In the genomic region with DNA sequence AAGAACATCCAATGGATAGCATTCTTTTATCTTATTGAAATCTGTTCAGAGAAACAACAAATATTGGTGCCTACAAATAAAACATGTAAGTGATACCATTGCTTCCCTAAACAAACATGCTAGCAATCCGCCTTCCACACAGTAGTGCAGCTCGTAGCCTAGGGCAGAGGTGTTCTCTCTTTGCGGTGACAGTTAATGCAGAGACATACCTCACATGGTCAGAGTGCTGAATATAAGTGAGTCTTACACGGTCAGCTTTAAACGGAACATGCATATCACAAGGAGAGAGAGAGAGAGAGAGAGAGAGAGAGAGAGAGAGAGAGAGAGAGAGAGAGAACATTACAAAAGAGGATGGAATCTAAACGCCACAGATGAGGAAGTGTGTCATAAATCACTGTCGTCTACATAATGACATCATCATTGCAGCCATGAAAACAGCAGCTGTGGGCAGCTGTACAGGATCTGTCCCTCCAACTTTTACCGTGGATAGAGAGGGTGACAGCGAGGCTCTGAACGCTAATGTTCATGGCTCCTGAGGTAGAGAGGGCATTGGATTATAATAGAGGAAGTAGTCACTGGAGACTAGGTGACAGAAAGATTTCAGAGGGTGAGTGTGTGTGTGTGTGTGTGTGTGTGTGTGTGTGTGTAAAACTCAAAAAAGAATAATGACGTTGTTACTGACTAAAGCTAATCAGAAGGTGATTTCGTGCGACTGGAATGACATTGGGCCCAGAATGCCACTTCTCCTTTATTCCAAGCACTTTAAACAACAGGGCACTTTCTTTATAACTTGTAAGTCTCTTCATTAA, we compare ENCODE assay signal across 11 mouse cellular contexts. TPM values are rescaled to one million over a fixed set of nuclear protein-coding genes. Genes with fewer than 3 reads are reported as not detected.
DNase-seq lines count a peak whose midpoint lies in the region; ATAC-seq and TF ChIP-seq lines count a peak whose summit lies in the region.
"Had no signal": no experiment of that assay in that cellular context is flagged by ENCODE, and none has a peak within 500 bp of the region (broad histone marks: within the 10 kb centered on the region; RNA-seq: fewer than 3 reads in every experiment).

No protein-coding gene starts in this region.

- H3K36me3 ChIP-seq in heart, postnatal 0 days (replicated peaks; ENCODE audit: control insufficient read depth, insufficient read depth, low read length), result peaks cover 15% of the 10 kb centered on the region
- peaks cover 11% of the 10 kb centered on the region for H3K36me3 ChIP-seq in lung, embryonic 16.5 days (ENCODE audit: control insufficient read depth, insufficient read depth, low read length)

- no peak for DNase-seq in heart, postnatal 0 days (ENCODE audit: low spot score)
- DNase-seq in heart, adult 18-20 months, result no peak
- DNase-seq in lung, adult 18-20 months, result no peak
- DNase-seq in Muller cell, postnatal 12 days (ENCODE audit: inconsistent ontology term), result no peak
- no peak for DNase-seq in gastrocnemius, postnatal 36 days

- no peak overlapping the region for H3K4me3 ChIP-seq in heart, postnatal 0 days (ENCODE audit: low read depth, low read length)
- no peak overlapping the region for H3K4me3 ChIP-seq in lung, embryonic 16.5 days (ENCODE audit: low read length)
- H3K4me3 ChIP-seq: midbrain, embryonic 10.5 days had no signal

- peak; percentile 43; the same call in 1 of the 2 replicates for ATAC-seq in heart, postnatal 0 days (ENCODE audit: insufficient read depth, low read depth)
- ATAC-seq in lung, embryonic 16.5 days (ENCODE audit: low read depth), result peak; percentile 92
- ATAC-seq in granulocyte monocyte progenitor cell, adult 5-6 weeks (replicated peaks; ENCODE audit: poor library complexity, severe bottlenecking), result peak; percentile 97
- ATAC-seq in neutrophil, adult 5-6 weeks (ENCODE audit: extremely low read depth, insufficient number of reproducible peaks, low FRiP score, poor library complexity, severe bottlenecking), result peak; percentile 81
- ATAC-seq: forebrain, embryonic 14.5 days; inflammation-experienced regulatory T-cells, adult 6 months had no signal

- H3K27ac ChIP-seq in heart, postnatal 0 days (ENCODE audit: low read depth), result peak overlapping the region; percentile 63
- no peak overlapping the region for H3K27ac ChIP-seq in lung, embryonic 16.5 days (ENCODE audit: low read length)
- H3K27ac ChIP-seq: midbrain, embryonic 10.5 days had no signal

- no peak overlapping the region for H3K9ac ChIP-seq in heart, postnatal 0 days (replicated peaks; ENCODE audit: low read depth, low read length)
- no peak overlapping the region for H3K9ac ChIP-seq in lung, embryonic 16.5 days (ENCODE audit: low read length)

- WGBS in heart, postnatal 0 days, result 37% methylated on average over 13 of the region's 13 CpGs
- WGBS in lung, embryonic 16.5 days, result 41% methylated on average over 13 of the region's 13 CpGs

- intact Hi-C loops in gastrocnemius, postnatal 36 days (cut with DNase I), result no loop called here

- TF ChIP-seq CTCF in heart, postnatal 0 days (IDR thresholded peaks at IDR 0.05; ENCODE audit: low read depth), result no peak

- TF ChIP-seq EP300 in heart, postnatal 0 days (IDR thresholded peaks at IDR 0.05; ENCODE audit: low read depth), result no peak

- no peak overlapping the region for H3K4me2 ChIP-seq in heart, postnatal 0 days (ENCODE audit: low read depth, low read length)
- H3K4me2 ChIP-seq in lung, embryonic 16.5 days (ENCODE audit: low read depth, low read length), result no peak overlapping the region

- no peaks in the 10 kb centered on the region for H3K9me3 ChIP-seq in heart, postnatal 0 days (replicated peaks; ENCODE audit: control insufficient read depth, low read length)
- no peaks in the 10 kb centered on the region for H3K9me3 ChIP-seq in lung, embryonic 16.5 days (ENCODE audit: control insufficient read depth, low read length)
- H3K9me3 ChIP-seq: midbrain, embryonic 10.5 days had no signal

- H3K4me1 ChIP-seq in heart, postnatal 0 days (ENCODE audit: control insufficient read depth, insufficient read depth), result peaks cover 11% of the 10 kb centered on the region; the same call in 1 of the 2 replicates
- peaks cover 11% of the 10 kb centered on the region for H3K4me1 ChIP-seq in lung, embryonic 16.5 days (replicated peaks; ENCODE audit: control insufficient read depth, insufficient read depth, low read length)
- H3K4me1 ChIP-seq: midbrain, embryonic 10.5 days had no signal

- no peaks in the 10 kb centered on the region for H3K27me3 ChIP-seq in heart, postnatal 0 days (ENCODE audit: control insufficient read depth, insufficient read depth, low read length)
- no peaks in the 10 kb centered on the region for H3K27me3 ChIP-seq in lung, embryonic 16.5 days (ENCODE audit: control insufficient read depth, insufficient read depth, low read depth, low read length)

RNA-seq across cellular contexts. Expression of gene Atp2b1, which starts 52.4 kb away (rescaled TPM):
- 28.3 and 37.7 TPM in 2 replicates for total RNA-seq in heart, postnatal 0 days (2014; rRNA removed; ENCODE audit: low replicate concordance)
- polyA plus RNA-seq in heart, postnatal 0 days (2015; fragmentation: Nextera tagmentation; extraction: Ambion mirVana), result 64.8 and 67.0 TPM in 2 replicates
- total RNA-seq in heart, adult 18-20 months (2021), result 10 to 100 TPM; 61.2 to 61.4 TPM
- polyA plus RNA-seq in lung, embryonic 16.5 days (2015; fragmentation: Nextera tagmentation; extraction: Ambion mirVana), result 202 and 205 TPM in 2 replicates
- 32.1 and 40.7 TPM in 2 replicates for total RNA-seq in granulocyte monocyte progenitor cell, adult 5-6 weeks (2014; fragmentation: Nextera tagmentation)
- total RNA-seq in granulocyte monocyte progenitor cell, adult 5-6 weeks (2017), result 54.3 and 61.8 TPM in 2 replicates
- 216 and 258 TPM in 2 replicates for total RNA-seq in neutrophil, adult 5-6 weeks (2017)
- 10 to 100 TPM; 58.2 to 67.0 TPM for total RNA-seq in gastrocnemius, postnatal 36 days (2021)

Comparison
In these comparisons a context has a peak if more than half of its experiments do, and no peak if none do; other contexts are left out.
1. ATAC-seq: peak in every context shown above with its lines; median percentile 97 in granulocyte monocyte progenitor cell, adult 5-6 weeks; 92 in lung, embryonic 16.5 days; 81 in neutrophil, adult 5-6 weeks; 43 in heart, postnatal 0 days.